Mouse (Mus musculus): ENCODE results near the gene Vps25.

DNA sequence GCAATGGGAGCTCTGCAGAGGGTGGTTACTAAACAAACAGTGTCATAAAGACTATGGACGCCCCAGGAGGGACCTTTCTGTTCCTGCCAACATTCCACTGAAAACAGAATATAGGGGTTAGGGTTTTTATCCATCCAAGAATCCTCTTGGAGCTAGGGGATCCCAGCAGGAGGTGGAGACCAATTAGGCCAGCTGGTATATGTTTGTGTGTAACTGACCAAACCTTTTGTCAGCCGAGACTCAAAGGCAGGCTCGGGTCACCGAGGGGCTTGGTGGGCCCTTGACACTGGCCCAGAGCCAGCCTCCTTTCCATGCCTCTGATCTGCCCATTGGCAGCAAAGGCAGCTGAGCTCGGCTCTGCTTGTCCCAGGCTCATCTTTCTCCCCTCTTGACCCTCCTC, 29.4 kb downstream of the Vps25 start:
- no peak for TF ChIP-seq CTCF (IDR thresholded peaks at IDR 0.05; ENCODE audit: borderline replicate concordance, control insufficient read depth, extremely low read depth, insufficient read depth, low read length, poor library complexity)
- no peak for TF ChIP-seq POLR2A (IDR thresholded peaks at IDR 0.05; ENCODE audit: control insufficient read depth, extremely low read depth, insufficient read depth, low read length, poor library complexity)
